Mouse (Mus musculus) forebrain, embryonic 12.5 days (tissue): ENCODE measurements around the gene Uhrf2. TPM values are rescaled to one million over a fixed set of nuclear protein-coding genes. Genes with fewer than 3 reads are reported as not detected.
A peak's percentile ranks its signal among the peaks of the same experiment; 100 is the strongest.

ENCODE experiments used
- ATAC-seq: fragments of 200-750 bp; cut with Nextera tagmentation; 2 replicates; pipeline ENCODE4 v1.8.0; 2017; ENCODE audit warnings: moderate TSS enrichment; ENCODE audit not compliant: low FRiP score
- H3K27ac ChIP-seq: fragments of 300-500 bp; sonication (generic); 2 replicates; pipeline ENCODE4 v1.5.1; 2016; ENCODE audit warnings: mild to moderate bottlenecking
- H3K27me3 ChIP-seq: fragments of 300-500 bp; sonication (generic); 2 replicates; pipeline ENCODE4 v1.6.1; 2016; ENCODE audit warnings: mild to moderate bottlenecking
- H3K36me3 ChIP-seq: fragments of 300-500 bp; sonication (generic); replicated peaks from 2 replicates; pipeline ENCODE4 v1.6.1; 2016; ENCODE audit warnings: mild to moderate bottlenecking
- H3K4me1 ChIP-seq: fragments of 300-500 bp; sonication (generic); 2 replicates; pipeline ENCODE4 v1.6.1; 2016
- H3K4me2 ChIP-seq: fragments of 300-500 bp; sonication (generic); 2 replicates; pipeline ENCODE4 v1.6.1; 2016; ENCODE audit warnings: mild to moderate bottlenecking, moderate library complexity
- H3K4me3 ChIP-seq: fragments of 300-500 bp; sonication (generic); replicated peaks from 2 replicates; pipeline ENCODE4 v1.5.1; 2016; ENCODE audit warnings: mild to moderate bottlenecking
- H3K9ac ChIP-seq: fragments of 300-500 bp; sonication (generic); 2 replicates; pipeline ENCODE4 v1.6.1; 2016; ENCODE audit warnings: mild to moderate bottlenecking
- H3K9me3 ChIP-seq: fragments of 300-500 bp; sonication (generic); 2 replicates; pipeline ENCODE4 v1.6.1; 2016
- WGBS: fragments of 180-500 bp; shearing (Covaris S2); methylation state at CpG from one replicate; pipeline ENCODE4 v1.1.7; 2016; 5-methylcytosine and 5-hydroxymethylcytosine counted together
- polyA plus RNA-seq: library from polyadenylated mRNA; unstranded; fragments of >200 nt; fragmentation: Nextera tagmentation; extraction: Ambion mirVana; gene quantifications from 2 replicates; pipeline ENCODE4 v1.2.1, GENCODE M21; 2016

Uhrf2 gene
- polyA plus RNA-seq, 1 experiment from 2014 or later: 94.6 TPM

DNA sequence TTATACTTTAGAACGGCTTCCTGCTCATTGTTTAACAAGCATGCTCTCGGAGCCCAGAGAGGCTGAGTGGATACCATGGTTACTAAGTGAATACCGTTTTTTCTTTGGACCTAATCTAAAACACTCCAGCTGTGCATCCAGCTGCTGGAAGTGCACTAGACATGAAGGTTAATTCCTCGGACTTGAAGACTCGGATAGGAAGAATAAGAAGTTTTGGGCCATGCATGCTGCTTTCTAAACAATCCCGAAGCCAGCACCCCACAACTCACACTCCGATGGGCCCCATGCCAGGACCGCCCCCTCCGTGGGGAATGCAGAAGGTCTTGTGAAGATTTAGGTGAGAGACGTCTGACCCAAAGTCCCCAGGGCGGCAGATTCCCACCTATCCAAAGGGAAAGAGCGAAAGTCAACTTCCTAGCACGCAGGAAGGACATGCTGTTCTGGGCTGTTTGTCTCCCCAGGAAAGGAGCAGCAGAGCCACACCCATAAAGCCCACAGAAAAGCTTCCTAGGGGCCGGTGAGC lies 84.7 kb downstream of the Uhrf2 start:
- Histone ChIP-seq H3K36me3 (peaks cover 14% of the 10 kb centered on the region; the same call in 1 of the 2 replicates), H3K27me3 (no peaks in the 10 kb centered on the region), H3K9me3 (no peaks in the 10 kb centered on the region), H3K9ac (no peak overlapping the region), H3K4me1 (peaks cover 67% of the 10 kb centered on the region), H3K4me3 (no peak overlapping the region), H3K27ac (peak overlapping the region; percentile 53), H3K4me2 (peak overlapping the region; percentile 13; the same call in 1 of the 2 replicates)
- no peak for ATAC-seq
- WGBS: 49% methylated on average over 14 of the region's 14 CpGs

DNA sequence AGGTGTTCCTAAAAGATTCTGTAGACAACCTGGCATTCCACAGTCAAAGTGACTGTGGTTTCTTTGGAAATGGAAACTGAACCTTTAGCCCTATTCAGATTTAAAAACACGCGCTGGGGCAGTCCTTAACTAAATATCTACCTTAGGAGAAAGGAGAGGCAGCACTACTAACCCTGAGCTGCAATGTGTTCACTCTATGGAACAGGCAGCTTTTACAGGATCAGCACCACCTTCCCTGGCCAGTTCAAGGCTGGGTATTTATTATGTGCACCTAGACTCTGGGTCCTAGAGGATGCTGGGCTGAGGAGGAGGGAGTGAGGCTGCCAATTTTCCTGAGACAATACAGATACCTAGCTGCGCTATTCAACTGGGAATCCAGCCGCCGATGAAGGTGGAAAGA lies 85.3 kb downstream of the Uhrf2 start:
- no peak overlapping the region for H3K4me2 ChIP-seq
- WGBS: 81% methylated on average over 5 of the region's 5 CpGs
- H3K9me3 ChIP-seq: no peaks in the 10 kb centered on the region
- H3K27me3 ChIP-seq: no peaks in the 10 kb centered on the region
- no peak overlapping the region for H3K27ac ChIP-seq
- no peak overlapping the region for H3K4me3 ChIP-seq
- 0 out of 2 replicates have a peak, but pooled peaks cover 12% of the 10 kb centered on the region for H3K36me3 ChIP-seq
- no peak overlapping the region for H3K9ac ChIP-seq
- H3K4me1 ChIP-seq: peaks cover 70% of the 10 kb centered on the region
- ATAC-seq: no peak

DNA sequence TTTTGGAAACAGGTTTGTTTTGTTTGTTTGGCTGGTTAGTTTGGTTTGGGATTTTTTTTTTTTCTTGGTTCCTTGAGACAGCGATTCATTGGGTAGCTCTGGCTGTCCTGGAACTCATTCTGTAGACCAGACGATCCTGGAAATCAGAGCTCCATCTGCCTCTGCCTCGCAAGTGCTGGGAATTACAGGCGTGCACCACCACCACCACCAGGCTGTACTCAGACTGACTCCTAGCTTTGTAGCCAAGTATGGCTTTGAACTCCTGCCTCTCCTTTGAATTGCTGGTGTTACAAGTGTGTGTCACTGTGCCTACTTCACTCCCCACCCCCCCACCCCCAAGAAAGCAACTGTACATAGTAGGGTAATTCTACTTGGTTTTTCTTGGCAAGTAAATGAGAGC lies 86.9 kb downstream of the Uhrf2 start:
- peaks cover 70% of the 10 kb centered on the region for H3K4me1 ChIP-seq
- H3K4me3 ChIP-seq: no peak overlapping the region
- peak overlapping the region; percentile 84 for H3K27ac ChIP-seq
- ATAC-seq: 0 out of 2 replicates have a peak, but pooled peaks have one; percentile 4
- no peak overlapping the region for H3K9ac ChIP-seq
- no peak overlapping the region for H3K4me2 ChIP-seq
- H3K27me3 ChIP-seq: no peaks in the 10 kb centered on the region
- 79% methylated on average over 4 of the region's 4 CpGs for WGBS
- H3K9me3 ChIP-seq: no peaks in the 10 kb centered on the region
- 0 out of 2 replicates have a peak, but pooled peaks cover 12% of the 10 kb centered on the region for H3K36me3 ChIP-seq

DNA sequence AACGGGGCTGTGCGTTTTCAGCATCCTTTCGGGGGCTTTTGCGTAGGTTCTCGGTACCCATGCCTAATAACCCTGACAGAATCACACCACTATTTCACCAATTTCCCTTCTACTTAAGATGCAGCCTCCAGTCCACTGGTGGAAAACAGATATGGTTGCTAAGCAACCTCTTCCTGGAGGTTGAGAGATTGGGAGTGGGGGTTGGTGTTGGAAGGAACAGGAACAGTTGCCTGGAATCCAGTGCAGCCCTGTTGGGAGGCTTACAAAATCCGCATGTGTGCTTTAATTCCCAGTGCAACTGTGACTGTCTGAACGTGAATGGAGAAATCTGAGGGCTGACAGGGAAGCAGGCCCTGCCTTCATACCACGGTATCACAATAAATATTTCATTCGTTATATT lies 87.5 kb downstream of the Uhrf2 start:
- peak overlapping the region; percentile 8; the same call in 1 of the 2 replicates for H3K4me2 ChIP-seq
- H3K27ac ChIP-seq: peak overlapping the region; percentile 84
- peaks cover 67% of the 10 kb centered on the region for H3K4me1 ChIP-seq
- H3K36me3 ChIP-seq: 0 out of 2 replicates have a peak, but pooled peaks cover 12% of the 10 kb centered on the region
- H3K4me3 ChIP-seq: no peak overlapping the region
- H3K9ac ChIP-seq: no peak overlapping the region
- WGBS: 50% methylated on average over 9 of the region's 9 CpGs
- no peaks in the 10 kb centered on the region for H3K9me3 ChIP-seq
- H3K27me3 ChIP-seq: no peaks in the 10 kb centered on the region
- peak; percentile 80 for ATAC-seq

DNA sequence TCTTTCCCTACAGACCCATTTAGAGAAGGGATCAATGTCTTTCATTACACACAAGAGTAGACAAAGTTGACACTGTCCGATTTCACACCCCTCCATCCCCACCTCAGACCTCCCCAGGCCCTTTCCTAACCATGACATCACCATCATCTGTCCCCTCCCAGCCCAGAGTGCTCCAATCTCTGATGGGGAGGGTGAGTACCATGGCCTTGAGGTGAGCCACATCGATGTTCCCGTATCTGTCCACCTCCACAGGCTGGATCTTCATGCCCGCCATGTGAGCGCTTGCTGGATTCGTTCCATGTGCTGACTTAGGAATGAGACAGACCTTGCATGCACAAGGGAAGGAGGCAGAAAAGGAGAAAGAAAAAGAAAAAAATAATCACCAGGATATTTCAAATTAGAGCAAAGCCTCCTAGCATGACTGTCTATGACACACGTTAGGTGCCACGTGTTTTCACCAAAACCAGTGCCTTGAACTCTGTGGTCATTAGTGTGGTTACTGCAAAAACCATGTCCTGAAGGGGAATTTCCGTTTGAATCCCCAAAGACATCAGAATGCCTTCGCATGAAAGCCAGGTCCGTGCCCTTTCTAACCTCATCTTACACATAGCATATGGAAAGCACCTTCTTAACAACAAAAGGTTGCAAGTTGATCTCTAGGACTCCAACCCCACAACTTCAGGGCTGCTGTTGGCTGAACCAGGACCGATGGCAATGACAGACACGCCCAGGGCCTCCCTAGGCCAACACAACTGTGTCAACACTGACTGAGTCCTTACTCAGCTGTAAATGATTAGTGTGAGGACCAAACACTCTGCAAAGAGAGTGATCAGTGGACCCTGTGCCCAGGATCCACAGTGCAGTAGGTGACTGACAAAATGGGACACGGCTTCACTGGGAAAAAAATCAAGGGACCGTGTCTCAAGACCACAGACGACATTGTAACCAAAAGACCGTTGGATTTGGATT lies 88.3 kb downstream of the Uhrf2 start:
- H3K9me3 ChIP-seq: no peaks in the 10 kb centered on the region
- H3K4me1 ChIP-seq: peaks cover 58% of the 10 kb centered on the region
- H3K27ac ChIP-seq: peak overlapping the region; percentile 84
- peak overlapping the region; percentile 8; the same call in 1 of the 2 replicates for H3K4me2 ChIP-seq
- no peak overlapping the region for H3K4me3 ChIP-seq
- peak; percentile 52 for ATAC-seq
- no peak overlapping the region for H3K9ac ChIP-seq
- 82% methylated on average over 17 of the region's 17 CpGs for WGBS
- H3K27me3 ChIP-seq: no peaks in the 10 kb centered on the region
- peaks cover 17% of the 10 kb centered on the region; the same call in 1 of the 2 replicates for H3K36me3 ChIP-seq

DNA sequence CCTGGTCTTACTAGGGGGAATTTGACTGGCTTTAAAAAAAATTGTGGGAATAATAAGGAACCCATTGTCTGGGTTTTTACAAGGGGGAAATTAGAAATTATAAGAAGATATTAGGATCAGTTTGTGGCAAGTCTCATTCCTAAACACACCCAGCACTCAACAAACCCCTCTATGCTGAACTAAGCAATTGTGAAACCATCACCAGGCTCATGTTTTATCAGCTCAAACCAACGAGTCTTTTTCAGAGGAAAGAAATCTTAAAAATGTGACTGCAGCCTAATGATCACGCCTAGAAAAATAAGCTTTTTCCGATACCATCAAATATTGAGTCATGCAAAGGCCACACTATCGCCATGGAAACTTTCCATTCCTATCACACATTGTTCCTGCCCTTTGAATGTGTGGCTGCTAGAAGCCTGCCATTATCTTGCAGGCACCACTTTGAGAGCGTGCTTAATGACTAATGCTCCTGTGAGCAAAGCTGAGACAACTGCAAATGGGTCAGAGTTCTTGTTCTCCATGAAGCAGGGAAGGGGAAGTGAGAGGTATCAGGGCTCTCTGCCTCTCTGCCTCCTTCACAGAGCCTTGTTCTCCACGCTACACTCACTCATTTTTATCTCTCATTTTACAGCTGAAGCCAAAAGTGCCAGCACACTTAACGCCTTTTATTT lies 94.8 kb downstream of the Uhrf2 start:
- WGBS: 46% methylated on average over 7 of the region's 7 CpGs
- Histone ChIP-seq H3K27ac (peak overlapping the region; percentile 37), H3K9me3 (no peaks in the 10 kb centered on the region), H3K4me1 (peaks cover 15% of the 10 kb centered on the region), H3K27me3 (no peaks in the 10 kb centered on the region), H3K4me2 (no peak overlapping the region), H3K4me3 (no peak overlapping the region), H3K9ac (no peak overlapping the region), H3K36me3 (peaks cover 30% of the 10 kb centered on the region)
- peak; percentile 81; the same call in 1 of the 2 replicates for ATAC-seq

DNA sequence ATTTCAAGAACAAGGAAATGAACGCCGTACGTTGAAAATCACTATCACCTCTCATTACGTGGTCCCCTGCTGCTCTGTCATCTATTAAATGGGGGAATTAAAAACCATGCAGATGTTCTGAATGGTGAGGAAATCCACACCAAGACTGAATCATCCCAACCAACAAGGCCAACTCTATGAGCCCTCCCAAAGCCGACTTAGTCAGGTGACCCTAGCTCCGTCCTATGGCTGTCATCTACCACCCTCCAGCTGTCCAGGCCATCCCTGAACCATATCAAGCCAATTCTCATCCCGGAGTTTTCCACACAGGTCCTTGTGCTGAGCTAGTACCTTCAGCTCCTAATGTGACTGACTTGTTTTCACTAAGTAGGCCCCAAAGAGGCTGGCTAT lies 95.4 kb downstream of the Uhrf2 start:
- no peaks in the 10 kb centered on the region for H3K9me3 ChIP-seq
- H3K4me3 ChIP-seq: no peak overlapping the region
- H3K9ac ChIP-seq: no peak overlapping the region
- peak overlapping the region; percentile 37 for H3K27ac ChIP-seq
- no peaks in the 10 kb centered on the region for H3K27me3 ChIP-seq
- peaks cover 30% of the 10 kb centered on the region for H3K36me3 ChIP-seq
- 71% methylated on average over 7 of the region's 7 CpGs for WGBS
- ATAC-seq: 0 out of 2 replicates have a peak, but pooled peaks have one; percentile 17
- H3K4me1 ChIP-seq: peaks cover 15% of the 10 kb centered on the region
- no peak overlapping the region for H3K4me2 ChIP-seq

DNA sequence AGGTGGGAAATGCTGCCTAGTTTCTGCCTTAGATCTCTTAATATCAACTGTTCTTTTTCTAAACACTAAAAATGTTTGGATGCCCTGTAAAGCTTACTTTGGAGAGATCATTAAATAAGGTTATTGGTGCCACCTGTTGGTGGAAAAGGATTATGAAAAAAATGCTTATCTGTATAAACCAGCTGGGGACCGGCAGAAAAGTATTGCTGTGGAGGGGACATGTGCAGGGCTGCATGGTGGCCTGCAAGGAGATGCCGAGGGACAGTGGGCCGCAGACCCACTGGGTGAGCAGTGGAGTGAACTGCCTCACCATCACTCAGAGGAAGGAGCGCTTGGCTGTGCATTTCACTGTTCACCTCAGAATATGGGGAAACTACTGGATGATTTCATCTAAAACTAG lies 97.9 kb downstream of the Uhrf2 start:
- Histone ChIP-seq H3K9ac (no peak overlapping the region), H3K4me2 (no peak overlapping the region), H3K4me1 (peaks cover 15% of the 10 kb centered on the region), H3K9me3 (no peaks in the 10 kb centered on the region), H3K27me3 (no peaks in the 10 kb centered on the region), H3K4me3 (no peak overlapping the region), H3K36me3 (peaks cover 49% of the 10 kb centered on the region), H3K27ac (no peak overlapping the region)
- no peak for ATAC-seq
- 80% methylated on average over 4 of the region's 4 CpGs for WGBS

DNA sequence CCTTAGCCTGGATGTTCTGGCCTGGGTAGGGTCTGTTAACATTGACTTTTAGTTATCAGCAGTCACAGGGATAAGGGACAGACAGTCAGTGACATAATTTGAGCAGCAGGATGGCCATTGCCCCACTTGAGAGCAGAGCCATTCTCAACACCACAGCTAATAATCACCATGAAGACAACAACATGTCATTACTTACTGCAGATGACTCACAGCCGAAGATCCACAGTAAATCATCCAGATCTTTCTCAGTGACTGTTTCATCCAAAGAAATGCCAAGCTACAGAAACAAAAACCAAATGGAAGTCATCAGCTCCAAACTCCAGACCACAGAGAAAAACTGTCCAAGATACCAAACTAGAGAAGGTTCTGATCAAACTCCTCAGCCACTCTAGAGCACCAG lies 106.0 kb downstream of the Uhrf2 start:
- Histone ChIP-seq H3K9ac (no peak overlapping the region), H3K9me3 (no peaks in the 10 kb centered on the region), H3K27me3 (no peaks in the 10 kb centered on the region), H3K4me3 (no peak overlapping the region), H3K27ac (no peak overlapping the region), H3K4me1 (no peaks in the 10 kb centered on the region), H3K36me3 (peaks cover 58% of the 10 kb centered on the region), H3K4me2 (no peak overlapping the region)
- 92% methylated on average over 1 of the region's 1 CpGs for WGBS
- ATAC-seq: no peak

Other genes with a start within 250 kb of the Uhrf2 start
- 7.7 and 8.2 TPM in 2 replicates for gene 9930021J03Rik, start 224.5 kb upstream of the Uhrf2 start, polyA plus RNA-seq
- gene Ranbp6, start 217.5 kb upstream of the Uhrf2 start, polyA plus RNA-seq: 38.2 and 40.7 TPM in 2 replicates
- 0.52 and 0.62 TPM in 2 replicates for gene Il33, start 105.4 kb upstream of the Uhrf2 start, polyA plus RNA-seq
- not detected in 2 replicates for gene Trpd52l3, start 26.7 kb upstream of the Uhrf2 start, polyA plus RNA-seq
- 44.9 and 51.8 TPM in 2 replicates for gene Gldc, start 144.9 kb downstream of the Uhrf2 start, polyA plus RNA-seq
- gene Mbl2, start 202.4 kb downstream of the Uhrf2 start, polyA plus RNA-seq: not detected in 2 replicates